Mouse (Mus musculus) limb, embryonic 12.5 days (tissue): ENCODE data around the gene Nf1. TPM values are rescaled to one million over a fixed set of nuclear protein-coding genes. Genes with fewer than 3 reads are reported as not detected.

Experiments used
- ATAC-seq: fragments of 200-750 bp; cut with Nextera tagmentation; 2 replicates; pipeline ENCODE4 v1.8.0; 2017; ENCODE audit warnings: low read depth, moderate TSS enrichment; ENCODE audit not compliant: insufficient number of reproducible peaks, insufficient read depth, low FRiP score, low TSS enrichment
- H3K27ac ChIP-seq: fragments of 300-500 bp; sonication (generic); 2 replicates; pipeline ENCODE4 v1.5.1; 2016; ENCODE audit warnings: mild to moderate bottlenecking, moderate library complexity
- H3K27me3 ChIP-seq: fragments of 300-500 bp; sonication (generic); 2 replicates; pipeline ENCODE4 v1.6.1; 2016; ENCODE audit warnings: mild to moderate bottlenecking, moderate library complexity
- H3K36me3 ChIP-seq: fragments of 300-500 bp; sonication (generic); 2 replicates; pipeline ENCODE4 v1.6.1; 2016; ENCODE audit warnings: mild to moderate bottlenecking, moderate library complexity
- H3K4me1 ChIP-seq: fragments of 300-500 bp; sonication (generic); replicated peaks from 2 replicates; pipeline ENCODE4 v1.6.1; 2016
- H3K4me2 ChIP-seq: fragments of 300-500 bp; sonication (generic); 2 replicates; pipeline ENCODE4 v1.6.1; 2016; ENCODE audit warnings: mild to moderate bottlenecking, moderate library complexity
- H3K4me3 ChIP-seq: fragments of 300-500 bp; sonication (generic); replicated peaks from 2 replicates; pipeline ENCODE4 v1.5.1; 2016; ENCODE audit warnings: mild to moderate bottlenecking
- H3K9ac ChIP-seq: fragments of 300-500 bp; sonication (generic); replicated peaks from 2 replicates; pipeline ENCODE4 v1.6.1; 2016; ENCODE audit warnings: mild to moderate bottlenecking, moderate library complexity
- H3K9me3 ChIP-seq: fragments of 300-500 bp; sonication (generic); 2 replicates; pipeline ENCODE4 v1.6.1; 2016; ENCODE audit warnings: mild to moderate bottlenecking, moderate library complexity
- WGBS: fragments of 180-500 bp; shearing (Covaris S2); methylation state at CpG from one replicate; pipeline ENCODE4 v1.1.7; 2016; 5-methylcytosine and 5-hydroxymethylcytosine counted together
- polyA plus RNA-seq: library from polyadenylated mRNA; unstranded; fragments of >200 nt; fragmentation: Nextera tagmentation; extraction: Ambion mirVana; gene quantifications from 2 replicates; pipeline ENCODE4 v1.2.1, GENCODE M21; 2016

Gene Nf1
- polyA plus RNA-seq, 1 experiment from 2014 or later, result 9.3 TPM

GRCm38 (mm10) chr11:79305697-79306340, 33.7 kb upstream of the Nf1 start:
- H3K4me2 ChIP-seq, result no peak overlapping the region
- no peaks in the 10 kb centered on the region for H3K36me3 ChIP-seq
- no peaks in the 10 kb centered on the region for H3K9me3 ChIP-seq
- WGBS, result 67% methylated on average over 9 of the region's 9 CpGs
- peak overlapping the region; percentile 82 for H3K27ac ChIP-seq
- peaks cover 27% of the 10 kb centered on the region for H3K4me1 ChIP-seq
- no peak for ATAC-seq
- H3K27me3 ChIP-seq, result no peaks in the 10 kb centered on the region
- H3K9ac ChIP-seq, result no peak overlapping the region
- H3K4me3 ChIP-seq, result no peak overlapping the region

- Histone ChIP-seq H3K27me3 (no peaks in the 10 kb centered on the region), H3K9ac (no peak overlapping the region), H3K4me3 (no peak overlapping the region), H3K36me3 (no peaks in the 10 kb centered on the region), H3K27ac (peak overlapping the region; percentile 82), H3K4me1 (peaks cover 27% of the 10 kb centered on the region), H3K9me3 (no peaks in the 10 kb centered on the region), H3K4me2 (no peak overlapping the region)
- WGBS, result 47% methylated on average over 7 of the region's 7 CpGs
- no peak for ATAC-seq
Observed at GRCm38 (mm10) chr11:79306510-79306909, 33.0 kb upstream of the Nf1 start.

- no peak for ATAC-seq
- Histone ChIP-seq H3K4me1 (peaks cover 27% of the 10 kb centered on the region), H3K36me3 (no peaks in the 10 kb centered on the region), H3K9ac (no peak overlapping the region), H3K27me3 (no peaks in the 10 kb centered on the region), H3K4me3 (no peak overlapping the region), H3K4me2 (no peak overlapping the region), H3K9me3 (no peaks in the 10 kb centered on the region), H3K27ac (peak overlapping the region; percentile 82)
- 27% methylated on average over 10 of the region's 10 CpGs for WGBS
Observed at GRCm38 (mm10) chr11:79306996-79307395, 32.5 kb upstream of the Nf1 start.

GRCm38 (mm10) chr11:79307560-79308200, 31.8 kb upstream of the Nf1 start:
- WGBS, result 66% methylated on average over 9 of the region's 9 CpGs
- Histone ChIP-seq H3K27ac (peak overlapping the region; percentile 82), H3K4me3 (no peak overlapping the region), H3K36me3 (no peaks in the 10 kb centered on the region), H3K27me3 (no peaks in the 10 kb centered on the region), H3K9ac (no peak overlapping the region), H3K9me3 (no peaks in the 10 kb centered on the region), H3K4me1 (peaks cover 27% of the 10 kb centered on the region), H3K4me2 (no peak overlapping the region)
- ATAC-seq, result no peak

- no peak overlapping the region for H3K4me3 ChIP-seq
- peaks cover 26% of the 10 kb centered on the region for H3K4me1 ChIP-seq
- no peaks in the 10 kb centered on the region for H3K36me3 ChIP-seq
- no peak overlapping the region for H3K9ac ChIP-seq
- no peaks in the 10 kb centered on the region for H3K9me3 ChIP-seq
- no peak overlapping the region for H3K4me2 ChIP-seq
- WGBS, result 91% methylated on average over 5 of the region's 5 CpGs
- H3K27me3 ChIP-seq, result no peaks in the 10 kb centered on the region
- no peak for ATAC-seq
- no peak overlapping the region for H3K27ac ChIP-seq
Observed at GRCm38 (mm10) chr11:79310467-79310866, 29.0 kb upstream of the Nf1 start.

- Histone ChIP-seq H3K9me3 (no peaks in the 10 kb centered on the region), H3K36me3 (no peaks in the 10 kb centered on the region), H3K4me1 (peaks cover 9% of the 10 kb centered on the region), H3K4me3 (no peak overlapping the region), H3K27ac (no peak overlapping the region), H3K27me3 (no peaks in the 10 kb centered on the region), H3K9ac (no peak overlapping the region), H3K4me2 (no peak overlapping the region)
- 79% methylated on average over 8 of the region's 8 CpGs for WGBS
- ATAC-seq, result no peak
Observed at GRCm38 (mm10) chr11:79316807-79317345, 22.6 kb upstream of the Nf1 start.

- no peak overlapping the region for H3K4me2 ChIP-seq
- no peaks in the 10 kb centered on the region for H3K36me3 ChIP-seq
- no peak overlapping the region for H3K27ac ChIP-seq
- no peak overlapping the region for H3K4me3 ChIP-seq
- peaks cover 9% of the 10 kb centered on the region for H3K4me1 ChIP-seq
- H3K27me3 ChIP-seq, result no peaks in the 10 kb centered on the region
- H3K9me3 ChIP-seq, result no peaks in the 10 kb centered on the region
- no peak overlapping the region for H3K9ac ChIP-seq
- WGBS, result 85% methylated on average over 7 of the region's 7 CpGs
- ATAC-seq, result no peak
Observed at GRCm38 (mm10) chr11:79319807-79320206, 19.7 kb upstream of the Nf1 start.

GRCm38 (mm10) chr11:79323985-79324685, 15.4 kb upstream of the Nf1 start:
- WGBS, result 62% methylated on average over 12 of the region's 12 CpGs
- Histone ChIP-seq H3K36me3 (no peaks in the 10 kb centered on the region), H3K27ac (peak overlapping the region; percentile 50; the same call in 1 of the 2 replicates), H3K4me3 (no peak overlapping the region), H3K27me3 (no peaks in the 10 kb centered on the region), H3K9ac (no peak overlapping the region), H3K4me2 (no peak overlapping the region), H3K9me3 (no peaks in the 10 kb centered on the region), H3K4me1 (peaks cover 5% of the 10 kb centered on the region; the same call in 1 of the 2 replicates)
- ATAC-seq, result no peak

GRCm38 (mm10) chr11:79325663-79326062, 13.8 kb upstream of the Nf1 start:
- H3K27me3 ChIP-seq, result no peaks in the 10 kb centered on the region
- H3K36me3 ChIP-seq, result no peaks in the 10 kb centered on the region
- H3K9me3 ChIP-seq, result no peaks in the 10 kb centered on the region
- no peak overlapping the region for H3K9ac ChIP-seq
- WGBS, result 88% methylated on average over 8 of the region's 8 CpGs
- H3K4me2 ChIP-seq, result no peak overlapping the region
- no peak for ATAC-seq
- H3K4me1 ChIP-seq, result peaks cover 5% of the 10 kb centered on the region; the same call in 1 of the 2 replicates
- H3K27ac ChIP-seq, result no peak overlapping the region
- no peak overlapping the region for H3K4me3 ChIP-seq

GRCm38 (mm10) chr11:79327106-79327505, 12.4 kb upstream of the Nf1 start:
- no peak overlapping the region for H3K4me2 ChIP-seq

GRCm38 (mm10) chr11:79328060-79328459, 11.4 kb upstream of the Nf1 start:
- ATAC-seq, result no peak
- Histone ChIP-seq H3K9ac (no peak overlapping the region), H3K36me3 (no peaks in the 10 kb centered on the region), H3K9me3 (no peaks in the 10 kb centered on the region), H3K4me3 (no peak overlapping the region), H3K27me3 (no peaks in the 10 kb centered on the region), H3K4me1 (peaks cover 5% of the 10 kb centered on the region; the same call in 1 of the 2 replicates), H3K27ac (no peak overlapping the region), H3K4me2 (no peak overlapping the region)
- 90% methylated on average over 4 of the region's 4 CpGs for WGBS

More at GRCm38 (mm10) chr11:79327106-79327505, 12.4 kb upstream of the Nf1 start:
- 30% methylated on average over 4 of the region's 4 CpGs for WGBS
- Histone ChIP-seq H3K9me3 (no peaks in the 10 kb centered on the region), H3K27me3 (no peaks in the 10 kb centered on the region), H3K4me1 (peaks cover 5% of the 10 kb centered on the region; the same call in 1 of the 2 replicates), H3K4me3 (no peak overlapping the region), H3K27ac (no peak overlapping the region), H3K9ac (0 out of 2 replicates have a peak overlapping the region, but pooled peaks have one; percentile 12), H3K36me3 (no peaks in the 10 kb centered on the region)
- no peak for ATAC-seq
